Mouse (Mus musculus): ENCODE results near the gene Il15.

Gene Il15

GRCm38 (mm10) chr8:82351268-82351943 lies 51.6 kb downstream of the Il15 start:
- no peak for DNase-seq

- DNase-seq: no peak
Measured at GRCm38 (mm10) chr8:82349299-82349698, 53.7 kb downstream of the Il15 start.

- no peak for DNase-seq
Measured at GRCm38 (mm10) chr8:82346485-82346884, 56.5 kb downstream of the Il15 start.

DNA sequence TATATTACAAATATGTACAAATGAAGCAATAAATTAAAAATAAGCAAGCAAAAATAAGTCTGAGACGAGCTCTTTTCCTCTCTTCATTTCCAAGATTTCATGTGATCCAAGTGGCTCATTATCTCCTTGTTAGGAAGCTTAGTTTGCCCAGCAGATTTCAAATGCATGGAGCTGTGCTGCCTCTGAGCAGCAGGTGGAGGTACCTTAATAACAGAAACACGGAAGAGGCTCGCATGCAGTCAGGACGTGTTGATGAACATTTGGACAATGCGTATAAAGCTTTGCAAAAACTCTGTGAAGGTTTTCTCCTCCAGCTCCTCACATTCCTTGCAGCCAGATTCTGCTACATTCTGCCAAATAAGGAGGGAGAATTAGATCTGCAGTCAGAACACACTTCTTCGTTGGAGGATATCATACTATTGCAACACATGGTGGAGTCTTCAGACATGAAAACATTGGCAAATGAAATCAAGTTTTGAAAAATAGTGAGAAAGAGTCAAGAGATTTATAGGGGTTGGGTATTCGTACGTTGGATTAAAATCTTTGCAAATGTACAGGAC lies 71.3 kb downstream of the Il15 start:
- DNase-seq: no peak

GRCm38 (mm10) chr8:82327986-82328652 lies 74.9 kb downstream of the Il15 start:
- DNase-seq: no peak

- DNase-seq: no peak
Measured at GRCm38 (mm10) chr8:82326061-82326460, 77.0 kb downstream of the Il15 start.

GRCm38 (mm10) chr8:82325586-82325985 lies 77.4 kb downstream of the Il15 start:
- no peak for DNase-seq

DNA sequence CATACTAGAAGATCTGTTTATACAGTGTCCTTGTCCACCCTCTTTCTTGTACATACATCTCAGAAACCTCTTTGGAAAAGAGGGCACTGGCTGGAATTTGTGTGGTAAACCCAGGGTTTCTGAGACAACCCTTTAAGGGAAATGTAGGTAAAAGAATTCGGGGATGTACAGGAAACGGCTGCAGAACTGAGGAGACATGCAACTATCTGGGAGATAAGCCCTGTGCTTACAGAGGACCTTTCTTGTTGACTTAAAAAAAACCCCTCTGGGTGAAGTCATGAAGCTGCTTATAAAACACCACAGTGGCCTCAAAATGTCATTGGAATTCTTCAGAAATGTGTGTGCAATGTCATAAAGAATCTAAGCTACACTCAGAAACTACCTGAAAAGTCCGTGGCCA lies 85.6 kb downstream of the Il15 start:
- no peak for DNase-seq

DNA sequence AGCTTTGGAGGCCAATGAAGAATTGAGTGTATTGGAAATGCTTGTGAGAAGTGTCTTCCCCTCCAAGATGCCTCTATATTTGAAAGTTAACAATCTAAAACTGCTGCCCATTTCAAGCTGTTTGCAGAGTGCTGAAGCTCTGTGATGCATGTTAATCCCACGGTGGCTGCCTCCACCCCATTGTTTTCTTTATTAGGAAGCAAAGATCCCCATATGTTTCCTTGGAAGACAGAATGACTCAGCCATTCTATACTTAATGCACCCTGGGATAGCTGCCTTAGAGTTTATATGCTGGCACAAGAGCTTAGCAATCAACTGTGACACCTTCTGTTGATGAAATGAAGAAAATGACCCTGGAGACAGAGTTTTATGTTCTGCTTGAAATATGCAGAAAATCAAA lies 96.6 kb downstream of the Il15 start:
- DNase-seq: no peak

DNA sequence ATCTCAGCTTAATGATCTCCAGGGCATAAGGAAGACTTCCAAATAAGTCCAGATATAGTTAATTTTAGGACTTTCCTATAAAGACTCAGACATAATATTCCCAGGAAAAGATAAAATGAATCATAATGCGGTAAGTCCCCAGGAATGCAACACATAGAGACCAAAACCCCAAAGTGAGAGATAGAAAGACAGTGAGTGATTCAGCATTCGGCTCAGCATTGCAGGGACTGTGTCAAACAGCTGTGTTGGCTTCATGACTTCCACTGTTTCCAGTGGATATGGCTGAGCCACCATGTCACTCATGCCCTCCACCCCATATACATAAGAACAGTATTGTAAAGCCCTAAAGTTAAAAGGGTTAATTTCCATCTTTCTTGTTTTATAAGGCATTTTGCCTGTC lies 106.8 kb downstream of the Il15 start:
- no peak for DNase-seq

- no peak for DNase-seq
Measured at GRCm38 (mm10) chr8:82291659-82292058, 111.4 kb downstream of the Il15 start.

- DNase-seq: peak; percentile 29
Measured at GRCm38 (mm10) chr8:82285866-82286265, 117.2 kb downstream of the Il15 start.

DNA sequence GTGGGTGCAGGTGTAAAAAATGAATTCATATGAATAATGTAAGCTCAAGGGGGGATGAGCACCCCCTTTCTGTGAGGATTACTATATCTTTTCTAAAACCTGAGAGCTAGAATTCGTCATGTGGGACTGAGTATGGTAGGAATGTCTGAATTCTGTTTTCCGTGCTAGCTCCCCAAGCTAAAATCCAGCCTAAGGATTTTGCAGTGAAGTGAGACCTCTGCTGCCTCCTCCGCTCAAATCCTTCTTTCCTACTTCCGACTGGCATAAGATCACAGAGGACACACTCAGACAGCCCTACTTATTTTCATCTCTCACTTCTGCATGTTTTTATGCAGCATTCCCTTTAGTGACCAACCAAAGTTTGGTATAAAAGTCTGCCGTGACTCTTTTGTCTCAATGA lies 121.0 kb downstream of the Il15 start:
- DNase-seq: no peak

Data from cerebellum, adult 11 months (tissue).